Mouse (Mus musculus) bone marrow, adult 2 months (tissue): ENCODE measurements around the gene Dcst2. TPM values are rescaled to one million over a fixed set of nuclear protein-coding genes. Genes with fewer than 3 reads are reported as not detected.
A peak's percentile ranks its signal among the peaks of the same experiment; 100 is the strongest.

Experiments
- H3K27ac ChIP-seq: fragments of 200-500 bp; 2 replicates; pipeline ENCODE4 v1.5.1; 2012; ENCODE audit warnings: low read depth, mild to moderate bottlenecking, control low read depth, inconsistent platforms, low read length; ENCODE audit not compliant: control insufficient read depth, poor library complexity, insufficient read depth
- H3K4me1 ChIP-seq: fragments of 200-500 bp; 2 replicates; pipeline ENCODE4 v1.6.1; 2011; ENCODE audit warnings: low read length; ENCODE audit not compliant: control insufficient read depth, insufficient read depth
- H3K4me3 ChIP-seq: fragments of 200-500 bp; replicated peaks from 2 replicates; pipeline ENCODE3; 2011; ENCODE audit warnings: mild to moderate bottlenecking, low read depth, low read length, control low read depth; ENCODE audit not compliant: control insufficient read depth
- CTCF ChIP-seq: fragments of 200-500 bp; IDR thresholded peaks from 2 replicates; pipeline ENCODE4 v1.5.1; 2011; ENCODE audit warnings: low read length, control low read depth; ENCODE audit not compliant: control insufficient read depth, insufficient read depth
- POLR2A ChIP-seq: fragments of 200-500 bp; IDR thresholded peaks from 2 replicates; pipeline ENCODE4 v1.6.1; 2011; ENCODE audit warnings: low read depth, mild to moderate bottlenecking, control low read depth, low read length, borderline replicate concordance; ENCODE audit not compliant: control insufficient read depth
- WGBS: fragments of 180-500 bp; shearing (Covaris S2); methylation state at CpG from one replicate; pipeline ENCODE4 v1.1.7; 2018; 5-methylcytosine and 5-hydroxymethylcytosine counted together
- polyA plus RNA-seq: library from polyadenylated mRNA; stranded (reverse); fragments of >200 nt; gene quantifications from 2 replicates; pipeline ENCODE4 v1.2.4, GENCODE M21; 2011; ENCODE audit warnings: low replicate concordance; ENCODE audit not compliant: missing spikeins, insufficient read depth, insufficient read length

Gene Dcst2
- polyA plus RNA-seq, 1 experiment: not detected

DNA sequence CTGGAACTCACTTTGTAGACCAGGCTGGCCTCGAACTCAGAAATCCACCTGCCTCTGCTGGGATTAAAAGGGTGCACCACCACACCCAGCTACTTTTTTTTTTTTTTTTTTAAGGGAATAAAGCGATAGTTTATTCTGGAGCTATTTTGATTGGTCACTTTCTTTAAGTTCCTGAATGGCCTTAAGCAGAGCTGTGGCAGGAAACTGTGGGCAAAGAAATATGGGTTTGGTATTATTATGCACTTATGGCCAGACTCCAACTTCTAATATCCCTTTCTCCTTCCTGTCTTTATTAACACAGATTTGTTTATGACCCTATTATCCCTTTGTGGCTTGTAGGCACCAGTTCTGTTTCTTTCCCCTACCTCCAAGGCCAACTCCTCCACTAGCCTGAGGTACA lies 58.6 kb downstream of the Dcst2 start:
- 0 out of 2 replicates have a peak overlapping the region, but pooled peaks have one; percentile 9 for H3K27ac ChIP-seq
- WGBS: 24% methylated on average over 2 of the region's 2 CpGs
- no peak overlapping the region for H3K4me3 ChIP-seq
- TF ChIP-seq CTCF: no peak
- TF ChIP-seq POLR2A: no peak
- H3K4me1 ChIP-seq: peaks cover 5% of the 10 kb centered on the region; the same call in 1 of the 2 replicates

GRCm38 (mm10) chr3:89421002-89421774 lies 59.4 kb downstream of the Dcst2 start:
- Histone ChIP-seq H3K27ac (peak overlapping the region; percentile 28; the same call in 1 of the 2 replicates), H3K4me3 (peak overlapping the region; percentile 39), H3K4me1 (peaks cover 5% of the 10 kb centered on the region; the same call in 1 of the 2 replicates)
- TF ChIP-seq POLR2A (no peak), CTCF (no peak)
- WGBS: 16% methylated on average over 11 of the region's 11 CpGs

- H3K4me1 ChIP-seq: peaks cover 5% of the 10 kb centered on the region; the same call in 1 of the 2 replicates
- peak overlapping the region; percentile 28; the same call in 1 of the 2 replicates for H3K27ac ChIP-seq
- 34% methylated on average over 22 of the region's 22 CpGs for WGBS
- TF ChIP-seq POLR2A: no peak
- H3K4me3 ChIP-seq: peak overlapping the region; percentile 34
Observed at GRCm38 (mm10) chr3:89421810-89422473, 60.2 kb downstream of the Dcst2 start.

- 34% methylated on average over 6 of the region's 6 CpGs for WGBS
- Histone ChIP-seq H3K27ac (0 out of 2 replicates have a peak overlapping the region, but pooled peaks have one; percentile 18), H3K4me3 (no peak overlapping the region), H3K4me1 (peaks cover 5% of the 10 kb centered on the region; the same call in 1 of the 2 replicates)
- TF ChIP-seq CTCF: no peak
- no peak for TF ChIP-seq POLR2A
Observed at GRCm38 (mm10) chr3:89422556-89423205, 60.9 kb downstream of the Dcst2 start.

GRCm38 (mm10) chr3:89424416-89425140 lies 62.8 kb downstream of the Dcst2 start:
- Histone ChIP-seq H3K4me3 (no peak overlapping the region), H3K4me1 (peaks cover 5% of the 10 kb centered on the region; the same call in 1 of the 2 replicates), H3K27ac (0 out of 2 replicates have a peak overlapping the region, but pooled peaks have one; percentile 9)
- WGBS: 81% methylated on average over 5 of the region's 5 CpGs
- TF ChIP-seq POLR2A: no peak
- no peak for TF ChIP-seq CTCF

- H3K4me3 ChIP-seq: no peak overlapping the region
- WGBS: 78% methylated on average over 5 of the region's 5 CpGs
- TF ChIP-seq POLR2A: no peak
- no peak for TF ChIP-seq CTCF
- H3K27ac ChIP-seq: no peak overlapping the region
- H3K4me1 ChIP-seq: peaks cover 5% of the 10 kb centered on the region; the same call in 1 of the 2 replicates
Observed at GRCm38 (mm10) chr3:89425141-89425525, 63.4 kb downstream of the Dcst2 start.

DNA sequence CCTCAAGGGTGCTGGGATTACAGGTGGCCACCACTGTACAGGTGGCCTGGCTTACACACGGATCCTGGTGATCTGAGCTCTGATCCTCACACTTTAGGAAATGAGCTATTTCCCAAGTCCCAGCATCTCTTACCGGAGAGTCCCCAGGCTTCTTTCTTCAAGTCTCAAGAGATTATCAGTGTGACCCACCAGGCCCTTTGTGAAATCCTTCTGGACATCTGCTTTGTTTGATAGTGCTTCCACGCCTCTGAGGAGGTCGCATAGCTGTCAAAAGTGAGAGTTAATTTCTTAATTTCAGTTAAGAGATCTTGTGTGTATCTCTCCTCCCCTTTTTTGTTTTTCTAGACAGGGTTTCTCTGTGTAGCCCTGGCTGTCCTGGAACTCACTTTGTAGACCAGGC lies 64.1 kb downstream of the Dcst2 start:
- peaks cover 3% of the 10 kb centered on the region; the same call in 1 of the 2 replicates for H3K4me1 ChIP-seq
- no peak overlapping the region for H3K27ac ChIP-seq

More for the DNA sequence above, 64.1 kb downstream of the Dcst2 start:
- WGBS: 76% methylated on average over 4 of the region's 4 CpGs
- no peak for TF ChIP-seq POLR2A
- no peak overlapping the region for H3K4me3 ChIP-seq

Other genes starting within 250 kb of the Dcst2 start
- 14.3 and 16.0 TPM in 2 replicates for gene Pklr, start 225.8 kb upstream of the Dcst2 start, polyA plus RNA-seq
- gene Hcn3, start 201.8 kb upstream of the Dcst2 start, polyA plus RNA-seq: 1.6 TPM in 1 of 2 replicates, not detected in the other
- 43.3 and 90.9 TPM in 2 replicates for gene Clk2, start 197.2 kb upstream of the Dcst2 start, polyA plus RNA-seq
- 25.7 and 54.2 TPM in 2 replicates for gene Scamp3, start 184.5 kb upstream of the Dcst2 start, polyA plus RNA-seq
- 4.1 and 9.8 TPM in 2 replicates for gene Fam189b, start 178.8 kb upstream of the Dcst2 start, polyA plus RNA-seq
- 27.7 and 71.7 TPM in 2 replicates for gene Gba, start 159.0 kb upstream of the Dcst2 start, polyA plus RNA-seq
- 2.9 TPM in 1 of 2 replicates, not detected in the other for gene Thbs3, start 146.8 kb upstream of the Dcst2 start, polyA plus RNA-seq
- 33.9 and 66.4 TPM in 2 replicates for gene Mtx1, start 134.9 kb upstream of the Dcst2 start, polyA plus RNA-seq
- gene Muc1, start 132.9 kb upstream of the Dcst2 start, polyA plus RNA-seq: 0.67 TPM in 1 of 2 replicates, not detected in the other
- 47.8 and 69.5 TPM in 2 replicates for gene Krtcap2, start 116.0 kb upstream of the Dcst2 start, polyA plus RNA-seq
- gene Trim46, start 115.7 kb upstream of the Dcst2 start, polyA plus RNA-seq: 0.59 and 1.6 TPM in 2 replicates
- 30.7 and 39.3 TPM in 2 replicates for gene Dpm3, start 102.6 kb upstream of the Dcst2 start, polyA plus RNA-seq
- gene Slc50a1, start 91.4 kb upstream of the Dcst2 start, polyA plus RNA-seq: 64.0 and 83.0 TPM in 2 replicates
- 0.99 and 2.0 TPM in 2 replicates for gene Efna1, start 80.8 kb upstream of the Dcst2 start, polyA plus RNA-seq
- 2.7 TPM in 1 of 2 replicates, not detected in the other for gene Efna3, start 39.0 kb upstream of the Dcst2 start, polyA plus RNA-seq
- gene Efna4, start 23.9 kb upstream of the Dcst2 start, polyA plus RNA-seq: not detected in 2 replicates
- gene Adam15, start 12.0 kb upstream of the Dcst2 start, polyA plus RNA-seq: 112 and 187 TPM in 2 replicates
- gene Dcst1, start 3.3 kb downstream of the Dcst2 start, polyA plus RNA-seq: 1.3 TPM in 1 of 2 replicates, not detected in the other
- 20.8 and 40.2 TPM in 2 replicates for gene Zbtb7b, start 32.8 kb downstream of the Dcst2 start, polyA plus RNA-seq
- 0.92 TPM in 1 of 2 replicates, not detected in the other for gene Lenep, start 40.8 kb downstream of the Dcst2 start, polyA plus RNA-seq
- gene Flad1, start 49.9 kb downstream of the Dcst2 start, polyA plus RNA-seq: 9.7 and 17.6 TPM in 2 replicates
- 126 and 145 TPM in 2 replicates for gene Cks1b, start 56.4 kb downstream of the Dcst2 start, polyA plus RNA-seq
- 41.6 and 65.2 TPM in 2 replicates for gene Shc1, start 56.5 kb downstream of the Dcst2 start, polyA plus RNA-seq
- gene Pygo2, start 68.2 kb downstream of the Dcst2 start, polyA plus RNA-seq: 29.7 and 45.4 TPM in 2 replicates
- 23.6 and 60.5 TPM in 2 replicates for gene Pbxip1, start 74.7 kb downstream of the Dcst2 start, polyA plus RNA-seq
- 25.4 and 33.4 TPM in 2 replicates for gene Pmvk, start 92.6 kb downstream of the Dcst2 start, polyA plus RNA-seq
- not detected in 2 replicates for gene Kcnn3, start 158.2 kb downstream of the Dcst2 start, polyA plus RNA-seq